Mouse (Mus musculus): ENCODE data around the gene Aff3.

Aff3 gene

GRCm38 (mm10) chr1:38532581-38532980, 132.2 kb downstream of the Aff3 start:
- no peak for DNase-seq

- DNase-seq = no peak
Observed at GRCm38 (mm10) chr1:38528607-38529006, 136.1 kb downstream of the Aff3 start.

GRCm38 (mm10) chr1:38526568-38526967, 138.2 kb downstream of the Aff3 start:
- no peak for DNase-seq

GRCm38 (mm10) chr1:38521651-38522050, 143.1 kb downstream of the Aff3 start:
- no peak for DNase-seq

GRCm38 (mm10) chr1:38516225-38516624, 148.5 kb downstream of the Aff3 start:
- no peak for DNase-seq

- DNase-seq = no peak
Observed at GRCm38 (mm10) chr1:38514634-38515011, 150.1 kb downstream of the Aff3 start.

GRCm38 (mm10) chr1:38513970-38514633, 150.7 kb downstream of the Aff3 start:
- DNase-seq = no peak

- no peak for DNase-seq
Observed at GRCm38 (mm10) chr1:38512258-38513081, 152.3 kb downstream of the Aff3 start.

- DNase-seq = no peak
Observed at GRCm38 (mm10) chr1:38511076-38511475, 153.7 kb downstream of the Aff3 start.

GRCm38 (mm10) chr1:38509301-38509700, 155.5 kb downstream of the Aff3 start:
- no peak for DNase-seq

- no peak for DNase-seq
Observed at GRCm38 (mm10) chr1:38507636-38508179, 157.0 kb downstream of the Aff3 start.

- DNase-seq = no peak
Observed at GRCm38 (mm10) chr1:38506396-38506795, 158.4 kb downstream of the Aff3 start.

- no peak for DNase-seq
Observed at GRCm38 (mm10) chr1:38503431-38504089, 161.2 kb downstream of the Aff3 start.

- DNase-seq = no peak
Observed at GRCm38 (mm10) chr1:38502797-38503196, 162.0 kb downstream of the Aff3 start.

- DNase-seq = no peak
Observed at GRCm38 (mm10) chr1:38501231-38501630, 163.5 kb downstream of the Aff3 start.

- DNase-seq = no peak
Observed at GRCm38 (mm10) chr1:38499500-38499899, 165.3 kb downstream of the Aff3 start.

GRCm38 (mm10) chr1:38497576-38497975, 167.2 kb downstream of the Aff3 start:
- DNase-seq = no peak

- DNase-seq = no peak
Observed at GRCm38 (mm10) chr1:38496886-38497528, 167.7 kb downstream of the Aff3 start.

GRCm38 (mm10) chr1:38495284-38495683, 169.5 kb downstream of the Aff3 start:
- DNase-seq = no peak

- no peak for DNase-seq
Observed at GRCm38 (mm10) chr1:38489733-38490132, 175.0 kb downstream of the Aff3 start.

GRCm38 (mm10) chr1:38488667-38489210, 176.0 kb downstream of the Aff3 start:
- DNase-seq = no peak

GRCm38 (mm10) chr1:38487884-38488283, 176.9 kb downstream of the Aff3 start:
- no peak for DNase-seq

- DNase-seq = no peak
Observed at GRCm38 (mm10) chr1:38483191-38483590, 181.6 kb downstream of the Aff3 start.

Measured in cerebellum, adult 9-10 months (tissue).